Mouse (Mus musculus): ENCODE measurements at regions not wholly inside any gene's neighbourhood (a gene's known extent, or its start where the extent isn't known, plus 50 kb on each side); places are given as distances from the start of the nearest gene placed in this dataset.

- Histone ChIP-seq H3K4me1 (ENCODE audit: control insufficient read depth, insufficient read depth, low read length) (no peaks in the 10 kb centered on the region), H3K27me3 (ENCODE audit: control insufficient read depth, insufficient read depth, low read length) (no peaks in the 10 kb centered on the region), H3K27ac (ENCODE audit: control insufficient read depth, insufficient read depth, low read depth, low read length) (no peak overlapping the region), H3K4me3 (ENCODE audit: control insufficient read depth, low read depth, low read length) (no peak overlapping the region), H3K36me3 (ENCODE audit: control insufficient read depth, insufficient read depth, low read length) (no peaks in the 10 kb centered on the region)
- TF ChIP-seq CTCF (IDR thresholded peaks at IDR 0.05; ENCODE audit: control insufficient read depth, insufficient read depth, insufficient replicate concordance, low read depth, low read length) (no peak), POLR2A (IDR thresholded peaks at IDR 0.05; ENCODE audit: control insufficient read depth, low read depth, low read length) (no peak)
Measured at GRCm38 (mm10) chr12:9266221-9266620, 236.4 kb downstream of the Ttc32 start.

- no peak overlapping the region for H3K27ac ChIP-seq (ENCODE audit: control insufficient read depth, insufficient read depth, low read depth, low read length)
- no peak overlapping the region for H3K4me3 ChIP-seq (ENCODE audit: control insufficient read depth, low read depth, low read length)
- H3K4me1 ChIP-seq (ENCODE audit: control insufficient read depth, insufficient read depth, low read length): no peaks in the 10 kb centered on the region
- no peaks in the 10 kb centered on the region for H3K36me3 ChIP-seq (ENCODE audit: control insufficient read depth, insufficient read depth, low read length)
- no peaks in the 10 kb centered on the region for H3K27me3 ChIP-seq (ENCODE audit: control insufficient read depth, insufficient read depth, low read length)
- TF ChIP-seq CTCF (IDR thresholded peaks at IDR 0.05; ENCODE audit: control insufficient read depth, insufficient read depth, insufficient replicate concordance, low read depth, low read length) (no peak), POLR2A (IDR thresholded peaks at IDR 0.05; ENCODE audit: control insufficient read depth, low read depth, low read length) (no peak)
Measured at GRCm38 (mm10) chr12:9271484-9271883, 241.7 kb downstream of the Ttc32 start.

- TF ChIP-seq CTCF (IDR thresholded peaks at IDR 0.05; ENCODE audit: control insufficient read depth, insufficient read depth, insufficient replicate concordance, low read depth, low read length) (no peak), POLR2A (IDR thresholded peaks at IDR 0.05; ENCODE audit: control insufficient read depth, low read depth, low read length) (no peak)
- H3K4me3 ChIP-seq (ENCODE audit: control insufficient read depth, low read depth, low read length): no peak overlapping the region
Measured at GRCm38 (mm10) chr12:9274181-9274580, 244.4 kb downstream of the Ttc32 start.

GRCm38 (mm10) chr12:9275697-9276096 lies 245.9 kb downstream of the Ttc32 start:
- Histone ChIP-seq H3K27me3 (ENCODE audit: control insufficient read depth, insufficient read depth, low read length) (no peaks in the 10 kb centered on the region), H3K4me3 (ENCODE audit: control insufficient read depth, low read depth, low read length) (no peak overlapping the region), H3K27ac (ENCODE audit: control insufficient read depth, insufficient read depth, low read depth, low read length) (no peak overlapping the region), H3K36me3 (ENCODE audit: control insufficient read depth, insufficient read depth, low read length) (no peaks in the 10 kb centered on the region), H3K4me1 (ENCODE audit: control insufficient read depth, insufficient read depth, low read length) (no peaks in the 10 kb centered on the region)
- TF ChIP-seq CTCF (IDR thresholded peaks at IDR 0.05; ENCODE audit: control insufficient read depth, insufficient read depth, insufficient replicate concordance, low read depth, low read length) (no peak), POLR2A (IDR thresholded peaks at IDR 0.05; ENCODE audit: control insufficient read depth, low read depth, low read length) (no peak)

More at GRCm38 (mm10) chr12:9274181-9274580, 244.4 kb downstream of the Ttc32 start:
- Histone ChIP-seq H3K27me3 (ENCODE audit: control insufficient read depth, insufficient read depth, low read length) (no peaks in the 10 kb centered on the region), H3K27ac (ENCODE audit: control insufficient read depth, insufficient read depth, low read depth, low read length) (no peak overlapping the region), H3K4me1 (ENCODE audit: control insufficient read depth, insufficient read depth, low read length) (no peaks in the 10 kb centered on the region), H3K36me3 (ENCODE audit: control insufficient read depth, insufficient read depth, low read length) (no peaks in the 10 kb centered on the region)

- H3K27ac ChIP-seq (ENCODE audit: control insufficient read depth, insufficient read depth, low read depth, low read length): no peak overlapping the region
- no peak overlapping the region for H3K4me3 ChIP-seq (ENCODE audit: control insufficient read depth, low read depth, low read length)
- no peaks in the 10 kb centered on the region for H3K27me3 ChIP-seq (ENCODE audit: control insufficient read depth, insufficient read depth, low read length)
- no peak for TF ChIP-seq POLR2A (IDR thresholded peaks at IDR 0.05; ENCODE audit: control insufficient read depth, low read depth, low read length)
- no peak for TF ChIP-seq CTCF (IDR thresholded peaks at IDR 0.05; ENCODE audit: control insufficient read depth, insufficient read depth, insufficient replicate concordance, low read depth, low read length)
- no peaks in the 10 kb centered on the region for H3K4me1 ChIP-seq (ENCODE audit: control insufficient read depth, insufficient read depth, low read length)
- no peaks in the 10 kb centered on the region for H3K36me3 ChIP-seq (ENCODE audit: control insufficient read depth, insufficient read depth, low read length)
Measured at GRCm38 (mm10) chr12:9278735-9279134, 248.9 kb downstream of the Ttc32 start.

GRCm38 (mm10) chr12:9279893-9280605 lies 250.3 kb downstream of the Ttc32 start:
- Histone ChIP-seq H3K27ac (ENCODE audit: control insufficient read depth, insufficient read depth, low read depth, low read length) (no peak overlapping the region), H3K27me3 (ENCODE audit: control insufficient read depth, insufficient read depth, low read length) (no peaks in the 10 kb centered on the region), H3K4me3 (ENCODE audit: control insufficient read depth, low read depth, low read length) (no peak overlapping the region), H3K4me1 (ENCODE audit: control insufficient read depth, insufficient read depth, low read length) (no peaks in the 10 kb centered on the region), H3K36me3 (ENCODE audit: control insufficient read depth, insufficient read depth, low read length) (no peaks in the 10 kb centered on the region)
- TF ChIP-seq CTCF (IDR thresholded peaks at IDR 0.05; ENCODE audit: control insufficient read depth, insufficient read depth, insufficient replicate concordance, low read depth, low read length) (no peak), POLR2A (IDR thresholded peaks at IDR 0.05; ENCODE audit: control insufficient read depth, low read depth, low read length) (no peak)

- H3K36me3 ChIP-seq (ENCODE audit: control insufficient read depth, insufficient read depth, low read length): no peaks in the 10 kb centered on the region
- no peaks in the 10 kb centered on the region for H3K27me3 ChIP-seq (ENCODE audit: control insufficient read depth, insufficient read depth, low read length)
- no peak overlapping the region for H3K27ac ChIP-seq (ENCODE audit: control insufficient read depth, insufficient read depth, low read depth, low read length)
- no peak overlapping the region for H3K4me3 ChIP-seq (ENCODE audit: control insufficient read depth, low read depth, low read length)
- no peaks in the 10 kb centered on the region for H3K4me1 ChIP-seq (ENCODE audit: control insufficient read depth, insufficient read depth, low read length)
- no peak for TF ChIP-seq CTCF (IDR thresholded peaks at IDR 0.05; ENCODE audit: control insufficient read depth, insufficient read depth, insufficient replicate concordance, low read depth, low read length)
- TF ChIP-seq POLR2A (IDR thresholded peaks at IDR 0.05; ENCODE audit: control insufficient read depth, low read depth, low read length): no peak
Measured at GRCm38 (mm10) chr12:9287271-9287670, 257.5 kb downstream of the Ttc32 start.
